Comparison of ENCODE assay signal across 10 mouse cellular contexts in genomic region chr2:73142832-73143470, GRCm38 (mm10).
A peak's percentile ranks its signal among the peaks of the same experiment; 100 is the strongest.
DNase-seq lines count a peak whose midpoint lies in the region; ATAC-seq and TF ChIP-seq lines count a peak whose summit lies in the region.
"Had no signal": no experiment of that assay in that cellular context is flagged by ENCODE, and none has a peak within 500 bp of the region (broad histone marks: within the 10 kb centered on the region; RNA-seq: fewer than 3 reads in every experiment).

No protein-coding gene starts in this region.

- no peak overlapping the region for H3K4me3 ChIP-seq in lung, adult 2 months (replicated peaks; ENCODE audit: extremely low read depth, low read depth, low read length)
- H3K4me3 ChIP-seq in forebrain, embryonic 12.5 days (replicated peaks), result no peak overlapping the region
- no peak overlapping the region for H3K4me3 ChIP-seq in limb, embryonic 11.5 days (ENCODE audit: low read depth, low read length)
- H3K4me3 ChIP-seq: left cerebral cortex, adult 2 months had no signal

- no peak for TF ChIP-seq CTCF in lung, adult 2 months (IDR thresholded peaks at IDR 0.05; ENCODE audit: insufficient read depth, low read length)

- no peaks in the 10 kb centered on the region for H3K4me1 ChIP-seq in lung, adult 2 months (ENCODE audit: control insufficient read depth, insufficient read depth, low read length)
- peaks cover 15% of the 10 kb centered on the region for H3K4me1 ChIP-seq in forebrain, embryonic 12.5 days
- peaks cover 12% of the 10 kb centered on the region for H3K4me1 ChIP-seq in limb, embryonic 11.5 days (ENCODE audit: control insufficient read depth, insufficient read depth, low read length)

- H3K27me3 ChIP-seq in forebrain, embryonic 12.5 days, result 0 out of 2 replicates have a peak, but pooled peaks cover 3% of the 10 kb centered on the region
- H3K27me3 ChIP-seq in limb, embryonic 11.5 days (ENCODE audit: control insufficient read depth, insufficient read depth, low read length), result no peaks in the 10 kb centered on the region

- H3K4me2 ChIP-seq in forebrain, embryonic 12.5 days, result no peak overlapping the region
- H3K4me2 ChIP-seq in limb, embryonic 11.5 days (ENCODE audit: low read depth, severe bottlenecking), result no peak overlapping the region

- no peak overlapping the region for H3K9ac ChIP-seq in forebrain, embryonic 12.5 days
- H3K9ac ChIP-seq in limb, embryonic 11.5 days (ENCODE audit: low read length), result no peak overlapping the region

- 47% methylated on average over 7 of the region's 7 CpGs for WGBS in lung, adult 2 months
- 7% methylated on average over 7 of the region's 7 CpGs for WGBS in forebrain, embryonic 12.5 days
- 11% methylated on average over 7 of the region's 7 CpGs for WGBS in limb, embryonic 11.5 days

- H3K27ac ChIP-seq in forebrain, embryonic 12.5 days, result peak overlapping the region; percentile 75
- no peak overlapping the region for H3K27ac ChIP-seq in limb, embryonic 11.5 days (replicated peaks; ENCODE audit: low read depth, low read length)
- H3K27ac ChIP-seq: left cerebral cortex, adult 2 months had no signal

- H3K9me3 ChIP-seq in forebrain, embryonic 12.5 days, result no peaks in the 10 kb centered on the region
- no peaks in the 10 kb centered on the region for H3K9me3 ChIP-seq in limb, embryonic 11.5 days (ENCODE audit: control insufficient read depth, low read length)

- H3K36me3 ChIP-seq in forebrain, embryonic 12.5 days (replicated peaks), result no peaks in the 10 kb centered on the region
- no peaks in the 10 kb centered on the region for H3K36me3 ChIP-seq in limb, embryonic 11.5 days (ENCODE audit: control insufficient read depth, insufficient read depth, low read length)

- TF ChIP-seq POLR2A in lung, adult 2 months (IDR thresholded peaks at IDR 0.05; ENCODE audit: borderline replicate concordance, extremely low read depth, low read depth, low read length), result no peak

- ATAC-seq in forebrain, embryonic 12.5 days (ENCODE audit: low FRiP score), result peak; percentile 84
- ATAC-seq in limb, embryonic 11.5 days (ENCODE audit: insufficient number of reproducible peaks, low FRiP score, low TSS enrichment, low read depth), result no peak

- peak; percentile 25 for DNase-seq in lung, postnatal 10 days
- no peak for DNase-seq in lung, adult 2 months
- DNase-seq in limb, embryonic 11.5 days (ENCODE audit: low spot score), result peak; percentile 41
- peak; percentile 68 for DNase-seq in retina, postnatal 1 day
- no peak for DNase-seq in urinary bladder, postnatal 25 days (ENCODE audit: low spot score)
- no peak for DNase-seq in layer of hippocampus, adult 8-10 months (ENCODE audit: low spot score in 2 of 2)
- no peak for DNase-seq in gastrocnemius, postnatal 25 days
- DNase-seq: adrenal gland, adult 8-10 months had no signal

Comparison
In these comparisons a context has a peak if more than half of its experiments do, and no peak if none do; other contexts are left out.
1. DNase-seq: peak in lung, postnatal 10 days (single experiment), limb, embryonic 11.5 days (single experiment) and retina, postnatal 1 day (single experiment); none in lung, adult 2 months (single experiment), urinary bladder, postnatal 25 days (single experiment), layer of hippocampus, adult 8-10 months (0 of 2) and gastrocnemius, postnatal 25 days (single experiment).